Mouse (Mus musculus) thymus, postnatal 10 days (tissue): ENCODE data around the gene Zbtb22.
"Not testable (repeated sequence)": the region's sequence is repeated elsewhere in the genome, so short reads cannot be mapped to it uniquely, and the experiment has no call there.

Source experiments
- DNase-seq, 2 experiments: peaks; one replicate each; pipeline ENCODE4 v3.0.0; 2021; ENCODE audit warnings: low spot score in 2 of 2

Gene Zbtb22

DNA sequence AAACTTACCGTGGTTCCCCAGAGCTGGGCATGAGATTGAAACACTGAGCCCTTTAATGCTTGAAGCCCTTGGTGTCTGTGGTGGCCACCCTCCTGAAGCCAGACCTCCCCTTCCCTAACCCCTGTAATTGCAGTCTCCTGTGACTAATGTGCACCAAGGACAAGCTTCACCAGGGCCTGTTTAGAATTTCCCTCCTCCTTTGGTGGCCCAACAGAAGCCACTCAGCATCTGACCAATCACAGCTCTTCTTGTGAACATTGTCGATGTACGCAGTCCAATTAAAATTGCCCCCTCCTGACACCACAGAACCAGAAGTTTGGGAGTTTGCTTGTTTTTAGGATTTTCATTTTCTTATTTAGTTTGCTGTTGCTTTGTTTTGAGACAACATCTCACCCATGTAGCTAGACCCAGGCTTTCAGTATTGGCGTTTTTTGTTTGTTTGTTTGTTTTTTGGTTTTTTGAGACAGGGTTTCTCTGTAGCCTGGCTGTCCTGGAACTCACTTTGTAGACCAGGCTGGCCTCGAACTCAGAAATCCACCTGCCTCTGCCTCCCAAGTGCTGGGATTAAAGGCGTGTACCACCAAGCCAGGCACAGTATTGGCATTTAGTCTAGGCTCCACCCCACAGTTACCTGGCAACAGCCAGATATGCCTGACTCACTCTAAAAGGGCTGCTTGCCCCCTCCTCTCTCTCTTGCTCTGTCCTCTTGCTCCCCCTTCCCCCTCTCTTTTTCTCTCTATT, 11.6 kb upstream of the Zbtb22 start:
- DNase-seq: not testable (repeated sequence)

GRCm38 (mm10) chr17:33904835-33905234, 10.9 kb upstream of the Zbtb22 start, which contains the start of gene Platr17:
Gene Platr17 (plus strand): TSS chr17:33905135.
- not testable (repeated sequence) for DNase-seq

GRCm38 (mm10) chr17:33908331-33909076, 7.2 kb upstream of the Zbtb22 start:
- DNase-seq: peak; percentile 34 to 41

DNA sequence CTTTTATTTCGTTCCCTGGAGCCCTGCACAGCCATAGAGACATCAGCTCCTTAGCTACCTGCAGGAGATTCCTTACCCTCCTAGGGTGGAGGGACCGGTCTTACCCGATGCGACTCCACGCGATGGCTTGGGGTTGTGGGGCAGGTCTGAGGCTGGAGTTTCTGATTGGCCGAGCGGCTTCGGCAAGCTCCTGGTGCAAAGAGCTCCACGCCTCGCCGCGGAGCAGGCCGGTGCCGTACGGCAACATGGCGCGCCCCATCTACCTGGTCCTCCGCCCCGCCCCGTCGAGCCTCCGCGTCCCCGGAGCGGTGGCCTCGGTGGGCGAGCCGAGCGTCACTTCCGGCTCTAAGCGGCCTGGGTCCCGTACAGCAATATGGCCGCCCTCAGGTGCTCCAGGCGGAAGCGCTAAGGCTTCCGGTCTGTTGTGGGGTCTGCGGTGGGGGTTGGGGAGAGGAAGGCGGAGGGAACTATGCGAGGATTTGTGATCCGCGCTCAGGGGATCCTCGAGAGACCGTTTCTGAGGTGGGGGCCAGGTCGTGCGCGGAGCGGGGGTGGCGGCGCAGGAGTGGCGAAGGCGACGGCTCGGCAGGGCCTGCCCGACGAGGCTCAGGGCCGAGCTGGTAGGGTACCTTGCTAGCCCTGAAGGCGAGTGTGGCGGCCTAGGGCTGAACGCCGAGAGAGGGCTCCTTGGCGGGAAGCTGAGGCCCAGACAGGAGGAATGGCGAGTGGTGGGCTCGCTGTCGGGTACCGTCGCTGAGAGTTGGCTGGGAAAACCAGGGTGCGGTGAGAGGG, 6.4 kb upstream of the Zbtb22 start, which contains the start of gene Daxx:
Gene Daxx (plus strand): TSS at position 338 of the 792 bp plus-strand sequence.
- DNase-seq: peak; percentile 98 to 99

DNA sequence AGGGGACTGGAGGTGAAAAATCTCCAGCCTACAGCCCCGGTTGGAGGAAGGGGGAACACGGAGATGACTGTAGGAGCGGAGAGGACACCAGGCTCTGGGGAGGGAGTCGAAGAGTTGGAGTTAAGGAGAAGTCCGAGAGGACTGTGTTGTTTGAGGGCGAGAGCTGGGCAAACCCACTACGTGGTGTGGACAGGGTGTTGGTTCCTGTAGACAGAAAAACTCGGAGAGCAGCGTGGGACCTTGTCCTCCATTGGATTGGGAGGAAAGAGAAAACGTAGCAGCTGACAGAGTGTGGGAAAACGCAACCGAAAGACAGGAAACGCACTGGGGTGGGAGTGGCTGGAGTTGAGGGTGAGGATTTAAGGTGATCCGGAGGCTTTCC, 5.8 kb upstream of the Zbtb22 start:
- DNase-seq: peak in 1 of 2 experiments; percentile 34

- DNase-seq: no peak
Observed at GRCm38 (mm10) chr17:33910346-33911051, 5.2 kb upstream of the Zbtb22 start.

DNA sequence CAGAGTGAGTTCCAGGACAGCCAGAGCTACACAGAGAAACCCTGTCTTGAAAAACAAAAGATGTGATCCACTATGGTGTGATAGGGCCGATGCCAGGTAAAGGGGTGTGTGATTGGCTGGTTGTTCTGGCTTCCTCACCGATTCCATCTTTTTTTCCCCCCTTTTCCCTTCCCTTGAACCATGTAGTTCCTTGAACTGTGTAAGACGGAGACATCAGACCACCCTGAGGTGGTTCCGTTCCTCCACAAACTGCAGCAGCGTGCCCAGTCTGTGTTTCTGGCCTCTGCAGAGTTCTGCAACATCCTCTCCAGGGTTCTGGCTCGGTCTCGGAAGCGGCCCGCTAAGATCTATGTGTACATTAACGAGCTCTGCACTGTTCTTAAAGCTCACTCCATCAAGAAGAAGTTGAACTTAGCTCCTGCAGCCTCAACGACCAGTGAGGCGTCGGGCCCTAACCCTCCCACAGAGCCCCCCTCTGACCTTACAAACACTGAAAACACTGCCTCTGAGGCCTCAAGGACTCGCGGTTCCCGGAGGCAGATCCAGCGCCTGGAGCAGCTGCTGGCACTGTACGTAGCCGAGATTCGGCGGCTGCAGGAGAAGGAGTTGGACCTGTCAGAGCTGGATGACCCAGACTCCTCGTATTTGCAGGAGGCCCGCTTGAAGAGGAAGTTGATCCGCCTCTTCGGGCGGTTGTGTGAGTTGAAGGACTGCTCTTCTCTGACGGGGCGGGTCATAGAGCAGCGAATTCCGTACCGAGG, 4.5 kb upstream of the Zbtb22 start:
- no peak for DNase-seq

DNA sequence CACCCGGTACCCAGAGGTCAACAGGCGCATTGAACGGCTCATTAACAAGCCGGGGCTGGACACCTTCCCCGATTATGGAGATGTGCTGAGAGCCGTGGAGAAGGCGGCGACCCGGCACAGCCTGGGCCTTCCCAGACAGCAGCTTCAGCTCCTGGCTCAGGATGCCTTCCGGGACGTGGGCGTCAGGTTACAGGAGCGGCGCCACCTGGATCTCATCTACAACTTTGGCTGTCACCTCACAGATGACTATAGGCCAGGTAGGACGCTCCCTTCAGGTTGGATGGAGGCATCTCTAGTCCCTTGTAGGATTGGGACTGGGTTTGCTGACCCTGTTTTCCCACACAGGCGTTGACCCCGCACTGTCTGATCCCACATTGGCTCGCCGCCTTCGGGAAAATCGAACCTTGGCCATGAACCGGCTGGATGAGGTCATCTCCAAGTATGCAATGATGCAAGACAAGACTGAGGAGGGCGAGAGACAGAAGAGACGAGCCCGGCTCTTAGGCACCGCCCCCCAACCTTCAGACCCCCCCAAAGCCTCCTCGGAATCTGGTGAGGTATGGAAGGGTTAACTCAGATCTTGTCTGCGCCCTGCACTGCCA, 3.8 kb upstream of the Zbtb22 start:
- DNase-seq: no peak

DNA sequence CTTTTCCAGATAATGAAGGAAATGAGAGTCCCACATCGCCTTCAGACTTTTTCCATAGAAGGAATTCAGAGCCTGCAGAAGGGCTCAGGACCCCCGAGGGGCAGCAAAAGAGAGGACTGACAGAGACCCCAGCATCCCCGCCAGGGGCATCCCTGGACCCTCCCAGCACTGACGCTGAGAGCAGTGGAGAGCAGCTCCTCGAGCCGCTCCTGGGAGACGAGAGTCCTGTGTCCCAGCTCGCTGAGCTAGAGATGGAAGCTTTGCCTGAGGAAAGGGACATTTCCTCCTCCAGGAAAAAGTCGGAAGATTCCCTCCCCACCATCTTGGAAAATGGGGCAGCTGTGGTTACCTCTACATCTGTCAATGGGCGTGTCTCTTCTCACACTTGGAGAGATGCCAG, 2.4 kb upstream of the Zbtb22 start:
- DNase-seq: no peak

- DNase-seq: no peak
Observed at GRCm38 (mm10) chr17:33913905-33914304, 1.8 kb upstream of the Zbtb22 start.

- DNase-seq: no peak
Observed at GRCm38 (mm10) chr17:33914969-33915391, 724 bp upstream of the Zbtb22 start.

- DNase-seq: peak; percentile 74 to 83
Observed at GRCm38 (mm10) chr17:33916294-33916693, 590 bp downstream of the Zbtb22 start.

DNA sequence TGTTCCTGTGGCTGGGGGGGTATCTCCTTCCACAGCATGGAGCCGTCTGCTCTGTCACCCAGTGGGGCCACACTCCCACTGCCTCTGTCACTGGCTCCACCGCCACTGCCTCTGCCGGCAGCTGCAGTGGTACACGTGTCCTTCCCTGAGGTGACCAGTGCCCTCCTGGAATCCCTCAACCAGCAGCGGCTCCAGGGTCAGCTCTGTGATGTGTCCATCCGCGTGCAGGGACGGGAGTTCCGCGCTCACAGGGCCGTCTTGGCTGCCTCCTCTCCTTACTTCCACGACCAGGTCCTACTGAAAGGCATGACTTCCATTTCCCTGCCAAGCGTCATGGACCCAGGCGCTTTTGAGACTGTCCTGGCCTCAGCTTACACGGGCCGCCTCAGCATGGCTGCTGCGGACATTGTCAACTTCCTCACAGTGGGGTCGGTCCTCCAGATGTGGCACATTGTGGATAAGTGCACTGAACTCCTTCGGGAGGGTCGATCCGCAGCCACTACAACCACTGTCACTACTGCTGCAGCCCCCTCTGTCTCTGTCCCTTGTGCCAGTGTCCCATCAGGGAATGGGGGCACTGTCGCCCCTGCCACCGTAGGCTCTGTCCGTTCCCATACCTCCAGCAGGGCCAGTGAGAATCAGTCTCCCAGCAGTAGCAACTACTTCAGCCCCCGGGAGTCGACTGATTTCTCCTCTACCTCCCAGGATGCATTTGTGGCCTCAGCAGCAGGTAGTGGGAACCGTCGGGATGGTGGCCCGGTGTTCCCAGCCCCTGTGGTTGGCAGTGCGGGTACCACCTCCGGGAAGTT, 1.3 kb downstream of the Zbtb22 start:
- DNase-seq: peak in 1 of 2 experiments; percentile 35

- no peak for DNase-seq
Observed at GRCm38 (mm10) chr17:33917656-33918292, 2.1 kb downstream of the Zbtb22 start.

DNA sequence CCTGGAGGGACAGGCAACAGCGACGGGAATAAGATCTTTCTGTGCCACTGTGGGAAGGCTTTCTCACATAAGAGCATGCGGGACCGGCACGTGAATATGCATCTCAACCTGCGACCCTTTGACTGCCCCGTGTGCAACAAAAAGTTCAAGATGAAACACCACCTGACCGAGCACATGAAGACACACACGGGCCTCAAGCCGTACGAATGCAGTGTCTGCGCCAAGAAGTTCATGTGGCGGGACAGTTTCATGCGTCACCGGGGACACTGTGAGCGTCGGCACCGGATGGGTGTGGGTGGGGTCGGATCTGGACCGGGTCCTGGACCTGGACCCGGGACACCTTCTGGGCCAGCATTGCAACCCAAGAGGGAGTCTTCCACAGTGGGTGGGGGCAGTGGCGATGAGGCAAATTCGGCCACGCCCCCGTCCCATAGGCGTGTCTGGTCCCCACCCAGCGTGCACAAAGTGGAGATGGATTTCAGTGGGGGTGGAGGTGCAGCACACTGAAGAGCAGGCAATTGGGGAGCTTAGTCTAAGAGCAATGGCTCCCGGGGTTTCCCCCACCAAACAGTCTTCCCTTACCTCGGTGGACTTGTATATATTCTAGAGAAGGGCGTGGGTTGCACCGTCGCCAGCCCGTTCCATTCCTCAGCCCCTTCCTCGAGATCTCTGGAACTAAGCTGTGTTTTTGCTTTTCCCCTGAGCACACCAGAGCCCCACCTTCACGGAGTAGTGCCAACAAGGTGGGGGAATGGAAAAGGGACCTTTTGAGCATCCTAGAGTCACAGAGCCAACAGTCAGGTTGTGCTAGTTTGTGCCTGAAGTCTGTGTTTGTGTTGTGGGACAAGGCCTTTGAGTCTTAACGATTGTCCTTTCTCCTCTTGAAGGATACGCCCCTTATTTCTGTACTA, 2.8 kb downstream of the Zbtb22 start:
- no peak for DNase-seq

DNA sequence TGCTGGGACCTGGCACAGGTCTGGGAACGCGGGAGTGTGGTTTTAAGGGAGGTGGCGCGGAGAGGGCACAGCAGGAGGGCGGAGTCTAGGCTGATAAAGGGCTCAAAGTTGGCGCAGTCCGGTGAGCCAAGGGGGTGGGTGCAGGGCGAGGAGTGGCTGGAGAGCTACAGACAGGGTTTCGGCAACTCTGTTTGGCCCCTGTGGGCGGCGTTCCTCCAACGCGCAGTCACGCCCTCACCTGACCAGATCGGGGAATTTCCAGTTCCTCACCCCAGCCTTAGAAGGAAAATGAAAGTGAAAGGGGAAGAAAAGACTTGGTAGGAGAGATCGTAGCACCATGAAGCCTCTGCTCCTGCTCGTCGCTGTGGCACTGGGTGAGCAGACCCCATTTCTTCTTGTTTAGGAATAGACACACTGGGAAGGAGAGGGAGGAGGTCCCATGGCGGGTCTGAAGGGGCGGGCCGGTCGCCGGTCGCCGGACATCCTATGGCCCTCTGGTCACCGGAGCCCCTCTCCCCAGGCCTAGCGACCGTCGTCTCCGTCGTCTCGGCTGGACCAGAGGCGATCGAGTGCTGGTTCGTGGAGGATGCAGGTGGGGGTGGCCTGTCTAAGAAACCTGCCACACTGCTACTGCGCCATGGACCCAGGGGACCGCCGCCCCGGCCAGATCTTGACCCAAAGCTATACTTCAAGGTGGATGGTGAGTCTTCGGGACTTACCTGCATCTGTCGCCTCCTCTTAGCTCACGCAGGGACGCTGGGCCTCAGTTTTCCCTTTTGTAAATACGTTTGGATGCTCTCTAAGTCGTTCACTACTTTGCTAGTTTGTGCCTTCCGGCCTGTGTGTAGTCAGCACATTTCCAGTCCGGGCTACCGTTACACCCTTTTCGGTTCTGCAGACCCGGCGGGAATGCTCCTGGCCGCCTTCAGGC, 3.9 kb downstream of the Zbtb22 start:
- DNase-seq: peak; percentile 58 to 62
